Mouse (Mus musculus) erythroblast, embryonic 14.5 days (primary cell): ENCODE results near the gene Fam129b.

Experiments
- GATA1 ChIP-seq: IDR thresholded peaks from 2 replicates; pipeline ENCODE4 v1.6.1; 2012; ENCODE audit warnings: low read length, inconsistent platforms, mixed read lengths
- TAL1 ChIP-seq: IDR thresholded peaks from 3 replicates; pipeline ENCODE4 v1.6.1; 2012; ENCODE audit warnings: low read length, inconsistent platforms, mixed read lengths

DNA sequence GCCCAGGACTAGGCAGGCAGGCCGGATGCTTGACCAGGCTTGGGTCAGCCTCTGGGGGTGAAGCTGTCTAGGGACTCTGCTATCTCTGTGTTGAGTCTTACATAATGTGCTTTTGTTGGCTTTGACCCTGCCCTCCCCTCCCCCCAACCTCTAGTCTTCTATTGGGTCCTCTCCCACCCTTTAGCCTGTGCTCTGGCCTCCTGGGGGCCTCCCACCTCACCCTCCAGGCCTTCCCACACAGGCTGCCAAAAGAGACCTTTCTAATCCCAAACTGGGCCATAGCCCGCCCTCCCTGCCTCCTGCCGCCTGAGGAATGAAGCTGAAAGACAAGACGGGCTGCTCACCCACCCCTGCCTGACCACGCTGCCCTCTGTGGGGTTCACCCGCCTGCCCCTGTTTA lies 5.1 kb downstream of the Fam129b start:
- TF ChIP-seq TAL1 (no peak), GATA1 (no peak)
